Mouse (Mus musculus) hindbrain, embryonic 16.5 days (tissue): ENCODE results near the gene Abcc10. TPM values are rescaled to one million over a fixed set of nuclear protein-coding genes. Genes with fewer than 3 reads are reported as not detected.

ENCODE experiments used
- ATAC-seq: fragments of 200-750 bp; cut with Nextera tagmentation; 2 replicates; pipeline ENCODE4 v1.8.0; 2017; ENCODE audit warnings: moderate TSS enrichment, moderate library complexity
- H3K27ac ChIP-seq: fragments of 300-500 bp; sonication (generic); 2 replicates; pipeline ENCODE4 v1.5.1; 2014; ENCODE audit warnings: low read depth, mild to moderate bottlenecking, control low read depth, low read length, moderate library complexity
- H3K27me3 ChIP-seq: fragments of 300-500 bp; sonication (generic); replicated peaks from 2 replicates; pipeline ENCODE4 v1.6.1; 2014; ENCODE audit warnings: low read length; ENCODE audit not compliant: control insufficient read depth, insufficient read depth
- H3K36me3 ChIP-seq: fragments of 300-500 bp; sonication (generic); 2 replicates; pipeline ENCODE4 v1.6.1; 2014; ENCODE audit warnings: mild to moderate bottlenecking, low read length, moderate library complexity, mixed read lengths; ENCODE audit not compliant: control insufficient read depth, insufficient read depth
- H3K4me1 ChIP-seq: fragments of 300-500 bp; sonication (generic); 2 replicates; pipeline ENCODE4 v1.6.1; 2014; ENCODE audit warnings: low read depth, low read length; ENCODE audit not compliant: control insufficient read depth, insufficient read depth
- H3K4me2 ChIP-seq: fragments of 300-500 bp; sonication (generic); 2 replicates; pipeline ENCODE4 v1.6.1; 2014; ENCODE audit warnings: mild to moderate bottlenecking, low read length, control low read depth, moderate library complexity
- H3K4me3 ChIP-seq: fragments of 300-500 bp; sonication (generic); 2 replicates; pipeline ENCODE4 v1.5.1; 2014; ENCODE audit warnings: mild to moderate bottlenecking, low read length, control low read depth, moderate library complexity
- H3K9ac ChIP-seq: fragments of 300-500 bp; sonication (generic); 2 replicates; pipeline ENCODE4 v1.6.1; 2014; ENCODE audit warnings: low read depth, mild to moderate bottlenecking, control low read depth, low read length, moderate library complexity
- H3K9me3 ChIP-seq: fragments of 300-500 bp; sonication (generic); 2 replicates; pipeline ENCODE4 v1.6.1; 2014; ENCODE audit warnings: mild to moderate bottlenecking, low read length, moderate library complexity; ENCODE audit not compliant: control insufficient read depth
- WGBS: fragments of 180-500 bp; shearing (Covaris S2); extraction: QIAGEN DNeasy Blood & Tissue Kit; methylation state at CpG from one replicate; pipeline ENCODE4 v1.1.7; 2014; 5-methylcytosine and 5-hydroxymethylcytosine counted together
- polyA plus RNA-seq: library from polyadenylated mRNA; unstranded; fragments of >200 nt; fragmentation: Nextera tagmentation; extraction: Ambion mirVana; gene quantifications from 2 replicates; pipeline ENCODE4 v1.2.1, GENCODE M21; 2015

Gene Abcc10
- polyA plus RNA-seq = 9.2 and 9.3 TPM in 2 replicates

- peak; percentile 99 for ATAC-seq
- Histone ChIP-seq H3K4me2 (peak within 1 kb of the TSS; percentile 86), H3K9ac (peak within 1 kb of the TSS; percentile 80), H3K27ac (peak within 1 kb of the TSS; percentile 90), H3K4me3 (peak within 1 kb of the TSS; percentile 70), H3K9me3 (no peaks in the 10 kb centered on the region), H3K27me3 (no peaks in the 10 kb centered on the region), H3K36me3 (peaks cover 4% of the 10 kb centered on the region; the same call in 1 of the 2 replicates), H3K4me1 (peaks cover 8% of the 10 kb centered on the region)
- WGBS = under 1% methylated on average over 36 of the region's 40 CpGs
Measured at GRCm38 (mm10) chr17:46327906-46328534, at the start of gene Abcc10. Gene Abcc10, minus strand, starts transcription at chr17:46328352.

- Histone ChIP-seq H3K27me3 (no peaks in the 10 kb centered on the region), H3K9ac (no peak overlapping the region), H3K36me3 (no peaks in the 10 kb centered on the region), H3K9me3 (no peaks in the 10 kb centered on the region), H3K27ac (no peak overlapping the region), H3K4me3 (no peak overlapping the region), H3K4me2 (no peak overlapping the region), H3K4me1 (no peaks in the 10 kb centered on the region)
- ATAC-seq = no peak
- WGBS = 70% methylated on average over 3 of the region's 3 CpGs
Measured at GRCm38 (mm10) chr17:46371783-46372182, 43.6 kb upstream of the Abcc10 start.

- no peaks in the 10 kb centered on the region for H3K27me3 ChIP-seq
- H3K4me1 ChIP-seq = no peaks in the 10 kb centered on the region
- WGBS = 85% methylated on average over 8 of the region's 8 CpGs
- no peak overlapping the region for H3K4me2 ChIP-seq
- H3K36me3 ChIP-seq = no peaks in the 10 kb centered on the region
- ATAC-seq = no peak
- no peak overlapping the region for H3K9ac ChIP-seq
- H3K9me3 ChIP-seq = no peaks in the 10 kb centered on the region; the same call in 1 of the 2 replicates
- no peak overlapping the region for H3K27ac ChIP-seq
- no peak overlapping the region for H3K4me3 ChIP-seq
Measured at GRCm38 (mm10) chr17:46351026-46351700, 23.0 kb upstream of the Abcc10 start.

GRCm38 (mm10) chr17:46341208-46341607 is 13.1 kb upstream of the Abcc10 start:
- Histone ChIP-seq H3K4me3 (no peak overlapping the region), H3K4me1 (no peaks in the 10 kb centered on the region), H3K9ac (no peak overlapping the region), H3K36me3 (no peaks in the 10 kb centered on the region), H3K27ac (no peak overlapping the region), H3K4me2 (no peak overlapping the region), H3K9me3 (no peaks in the 10 kb centered on the region; the same call in 1 of the 2 replicates), H3K27me3 (no peaks in the 10 kb centered on the region)
- ATAC-seq = no peak
- 86% methylated on average over 7 of the region's 7 CpGs for WGBS

GRCm38 (mm10) chr17:46336475-46336874 is 8.3 kb upstream of the Abcc10 start:
- Histone ChIP-seq H3K9me3 (no peaks in the 10 kb centered on the region), H3K4me3 (no peak overlapping the region), H3K27ac (no peak overlapping the region), H3K4me2 (no peak overlapping the region), H3K27me3 (no peaks in the 10 kb centered on the region), H3K9ac (no peak overlapping the region), H3K36me3 (no peaks in the 10 kb centered on the region), H3K4me1 (no peaks in the 10 kb centered on the region)
- WGBS = 26% methylated on average over 5 of the region's 5 CpGs
- ATAC-seq = no peak

GRCm38 (mm10) chr17:46328723-46329122 is 571 bp upstream of the Abcc10 start:
- Histone ChIP-seq H3K9ac (peak overlapping the region; percentile 47; the same call in 1 of the 2 replicates), H3K4me2 (peak overlapping the region; percentile 86), H3K36me3 (no peaks in the 10 kb centered on the region; the same call in 1 of the 2 replicates), H3K4me3 (peak overlapping the region; percentile 70), H3K4me1 (peaks cover 8% of the 10 kb centered on the region), H3K9me3 (no peaks in the 10 kb centered on the region), H3K27me3 (no peaks in the 10 kb centered on the region), H3K27ac (peak overlapping the region; percentile 90)
- no peak for ATAC-seq
- WGBS = 75% methylated on average over 6 of the region's 6 CpGs

GRCm38 (mm10) chr17:46327413-46327905 is 693 bp downstream of the Abcc10 start:
- Histone ChIP-seq H3K4me3 (peak overlapping the region; percentile 70), H3K27ac (peak overlapping the region; percentile 90), H3K27me3 (no peaks in the 10 kb centered on the region), H3K36me3 (peaks cover 4% of the 10 kb centered on the region; the same call in 1 of the 2 replicates), H3K4me2 (peak overlapping the region; percentile 86), H3K9me3 (no peaks in the 10 kb centered on the region), H3K4me1 (peaks cover 8% of the 10 kb centered on the region), H3K9ac (peak overlapping the region; percentile 80)
- ATAC-seq = no peak
- WGBS = 3% methylated on average over 21 of the region's 27 CpGs

- Histone ChIP-seq H3K27ac (no peak overlapping the region), H3K27me3 (no peaks in the 10 kb centered on the region), H3K9me3 (no peaks in the 10 kb centered on the region), H3K4me2 (no peak overlapping the region), H3K9ac (no peak overlapping the region), H3K4me1 (peaks cover 5% of the 10 kb centered on the region), H3K36me3 (peaks cover 6% of the 10 kb centered on the region), H3K4me3 (no peak overlapping the region)
- WGBS = 88% methylated on average over 14 of the region's 14 CpGs
- no peak for ATAC-seq
Measured at GRCm38 (mm10) chr17:46322046-46322823, 5.9 kb downstream of the Abcc10 start.

GRCm38 (mm10) chr17:46320492-46320891 is 7.7 kb downstream of the Abcc10 start:
- ATAC-seq = no peak
- Histone ChIP-seq H3K27me3 (no peaks in the 10 kb centered on the region), H3K9ac (no peak overlapping the region), H3K4me2 (no peak overlapping the region), H3K9me3 (no peaks in the 10 kb centered on the region), H3K27ac (no peak overlapping the region), H3K36me3 (peaks cover 6% of the 10 kb centered on the region), H3K4me3 (no peak overlapping the region), H3K4me1 (no peaks in the 10 kb centered on the region)
- 78% methylated on average over 6 of the region's 6 CpGs for WGBS
